Mouse (Mus musculus) heart, postnatal 14 days (tissue): Measurements from ENCODE around the gene Fbxl13. TPM values are rescaled to one million over a fixed set of nuclear protein-coding genes. Genes with fewer than 3 reads are reported as not detected.
A peak's percentile ranks its signal among the peaks of the same experiment; 100 is the strongest.

Experiments used
- DNase-seq, 2 experiments: peaks; one replicate each; pipeline ENCODE4 v3.0.0; 2021 to 2022
- intact Hi-C: fragments of 180-260 bp; cut with DNase I; formaldehyde crosslinking; loops from one replicate; pipeline ENCODE4 v1.15.1; 2025
- total RNA-seq, 2 experiments: library from RNA; stranded (reverse); gene quantifications; 2 replicates each; pipeline ENCODE4 v1.2.3; 2021

Gene Fbxl13
- total RNA-seq, 2 experiments from 2014 or later, result 0.14 to 0.15 TPM

- no peak for DNase-seq
- intact Hi-C loops, result loop anchor here (5.0 kb wide), 1 partner anchor 257 kb away; no protein-coding TSS in a partner anchor
These were observed 116.2 kb downstream of the Fbxl13 start for GRCm38 (mm10) chr5:21529110-21529720.

DNA sequence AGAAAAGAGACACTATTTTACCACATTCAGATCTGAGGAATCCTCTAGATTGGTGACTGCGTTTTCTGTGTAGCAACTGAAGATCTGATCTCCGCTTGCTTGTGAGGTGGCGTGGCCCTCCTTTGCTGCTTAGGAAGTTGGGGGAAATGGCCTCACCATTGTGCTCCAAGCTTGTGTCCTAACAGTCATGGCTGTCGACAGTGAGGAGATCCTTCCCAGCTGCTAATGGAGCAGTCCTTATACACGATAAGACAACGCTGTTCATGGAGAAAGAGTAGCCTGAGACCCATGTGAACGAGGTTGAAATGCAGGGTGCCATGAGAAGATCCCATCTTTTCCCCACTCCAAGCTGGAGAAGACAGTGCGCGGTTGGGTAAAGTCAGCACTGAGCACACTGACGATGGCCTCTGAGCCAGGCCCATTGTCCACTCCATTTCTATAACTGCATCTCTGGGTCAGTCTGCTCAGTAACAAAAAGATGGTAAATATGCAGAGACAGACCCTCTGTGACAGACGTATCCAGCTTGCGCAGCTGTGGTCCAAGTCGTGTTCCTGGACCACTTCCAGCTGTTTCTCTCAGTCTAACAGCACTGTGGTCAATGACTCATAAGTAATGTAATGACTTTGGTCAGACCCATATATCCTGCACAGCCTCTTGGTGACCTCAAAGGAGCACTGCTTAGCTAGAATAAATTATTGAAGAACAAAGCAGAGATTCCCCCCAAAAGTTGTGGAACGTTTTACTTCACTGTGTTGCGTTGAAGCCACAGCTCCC lies 117.2 kb downstream of the Fbxl13 start:
- DNase-seq, result peak; percentile 32 to 51
- intact Hi-C loops, result loop anchor here (5.0 kb wide), 1 partner anchor 256 kb away; no protein-coding TSS in a partner anchor

DNA sequence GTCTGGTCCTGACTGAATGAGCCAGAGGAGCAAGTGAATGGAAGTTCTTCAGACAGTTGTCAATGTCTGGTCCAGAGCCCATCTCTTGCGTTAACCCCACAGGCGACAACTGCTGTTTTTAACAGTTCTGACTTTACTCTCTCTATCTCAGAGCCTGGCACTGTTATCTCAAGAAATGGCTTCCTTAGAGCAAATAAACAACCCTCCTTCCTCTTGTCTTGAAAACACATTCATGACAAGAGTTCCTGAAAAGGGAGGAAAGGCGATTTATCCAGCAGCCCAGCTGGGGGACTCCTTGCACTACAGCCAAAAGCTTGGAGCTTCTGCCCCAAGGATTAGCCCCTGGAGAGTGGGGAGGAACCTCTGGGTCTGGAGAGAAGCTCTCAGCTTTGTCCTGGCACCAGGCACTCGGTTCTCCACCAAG lies 117.9 kb downstream of the Fbxl13 start:
- intact Hi-C loops, result loop anchor here (5.0 kb wide), 1 partner anchor 255 kb away; no protein-coding TSS in a partner anchor
- DNase-seq, result peak; percentile 45 to 56

- intact Hi-C loops, result loop anchor here (5.0 kb wide), 1 partner anchor 255 kb away; no protein-coding TSS in a partner anchor
- DNase-seq, result no peak
These were observed 118.5 kb downstream of the Fbxl13 start for GRCm38 (mm10) chr5:21526835-21527485.

- DNase-seq, result no peak
- intact Hi-C loops, result no loop called here
These were observed 126.3 kb downstream of the Fbxl13 start for GRCm38 (mm10) chr5:21519166-21519565.

GRCm38 (mm10) chr5:21518207-21518606 lies 127.2 kb downstream of the Fbxl13 start:
- intact Hi-C loops, result no loop called here
- DNase-seq, result no peak

GRCm38 (mm10) chr5:21517562-21517961 lies 127.9 kb downstream of the Fbxl13 start:
- DNase-seq, result no peak
- intact Hi-C loops, result no loop called here

GRCm38 (mm10) chr5:21513363-21513762 lies 132.1 kb downstream of the Fbxl13 start:
- intact Hi-C loops, result no loop called here
- no peak for DNase-seq

DNA sequence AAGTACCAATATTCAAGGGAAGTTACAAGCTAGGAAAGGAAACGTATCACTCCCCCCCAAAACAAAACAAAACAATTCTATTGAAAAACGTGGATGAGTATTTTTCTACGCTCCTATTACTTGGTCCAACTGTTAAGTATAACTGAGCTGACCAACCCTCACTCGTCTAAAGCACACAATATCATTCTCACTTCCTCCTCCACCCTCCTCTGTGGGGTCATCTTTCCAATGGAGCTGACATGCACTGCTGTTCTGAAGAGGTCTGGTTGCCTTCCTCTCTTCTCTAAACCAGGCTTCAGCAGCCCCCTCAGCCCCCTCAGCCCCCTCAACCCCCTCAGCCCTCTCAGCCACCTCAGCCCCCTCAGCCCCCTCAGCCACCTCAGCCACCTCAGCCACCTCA lies 135.6 kb downstream of the Fbxl13 start:
- intact Hi-C loops, result no loop called here
- DNase-seq, result no peak

DNA sequence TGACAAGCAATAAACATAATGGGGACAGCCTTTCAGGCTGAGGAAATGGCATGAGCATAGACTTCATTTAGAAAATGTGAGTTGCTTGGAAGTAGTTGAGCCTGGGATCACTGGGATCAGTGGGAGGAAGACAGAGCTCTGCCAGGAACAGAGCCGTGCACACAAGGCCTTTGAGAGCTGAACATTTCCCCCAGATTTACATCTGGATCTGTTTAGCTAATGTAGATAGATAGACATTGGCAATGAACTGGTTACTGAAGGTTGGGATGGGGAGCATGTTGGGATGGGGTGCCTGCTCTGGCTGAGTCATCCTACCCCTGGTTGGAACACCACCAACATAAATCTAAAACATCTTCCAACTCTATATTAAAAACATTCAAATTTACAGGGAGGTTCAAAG lies 138.5 kb downstream of the Fbxl13 start:
- no peak for DNase-seq

GRCm38 (mm10) chr5:21505159-21505558 lies 140.3 kb downstream of the Fbxl13 start:
- intact Hi-C loops, result no loop called here
- DNase-seq, result no peak

More for the DNA sequence above, 138.5 kb downstream of the Fbxl13 start:
- intact Hi-C loops, result no loop called here

- DNase-seq, result no peak
These were observed 142.4 kb downstream of the Fbxl13 start for GRCm38 (mm10) chr5:21502936-21503610.

DNA sequence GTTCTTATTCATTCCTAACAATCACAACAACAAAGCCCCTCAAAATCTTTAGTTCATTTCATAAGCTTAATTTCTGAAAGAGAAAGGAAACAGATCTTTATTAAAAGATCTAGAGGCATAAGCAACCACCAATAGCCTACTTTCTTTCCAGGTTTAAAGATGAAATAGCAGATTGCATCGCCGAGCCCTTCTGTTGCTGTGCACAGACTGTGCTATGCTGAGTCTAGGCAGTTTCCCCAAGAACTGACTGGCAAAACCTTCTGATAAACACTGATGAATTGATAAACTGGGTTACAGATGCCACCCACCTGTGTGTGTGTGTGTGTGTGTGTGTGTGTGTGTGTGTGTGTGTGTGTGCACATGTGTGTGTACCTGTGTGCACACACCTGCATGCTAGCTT lies 144.5 kb downstream of the Fbxl13 start:
- intact Hi-C loops, result no loop called here
- DNase-seq, result no peak

More at GRCm38 (mm10) chr5:21502936-21503610, 142.4 kb downstream of the Fbxl13 start:
- intact Hi-C loops, result no loop called here

GRCm38 (mm10) chr5:21500133-21500532 lies 145.3 kb downstream of the Fbxl13 start:
- no peak for DNase-seq
- intact Hi-C loops, result no loop called here

GRCm38 (mm10) chr5:21498925-21499324 lies 146.5 kb downstream of the Fbxl13 start:
- no peak for DNase-seq
- intact Hi-C loops, result no loop called here

GRCm38 (mm10) chr5:21498490-21498889 lies 146.9 kb downstream of the Fbxl13 start:
- intact Hi-C loops, result no loop called here
- no peak for DNase-seq

GRCm38 (mm10) chr5:21496881-21497280 lies 148.6 kb downstream of the Fbxl13 start:
- DNase-seq, result peak; percentile 15 to 24

GRCm38 (mm10) chr5:21496321-21496720 lies 149.1 kb downstream of the Fbxl13 start:
- peak; percentile 24 to 44 for DNase-seq
- intact Hi-C loops, result no loop called here

More at GRCm38 (mm10) chr5:21496881-21497280, 148.6 kb downstream of the Fbxl13 start:
- intact Hi-C loops, result no loop called here

DNA sequence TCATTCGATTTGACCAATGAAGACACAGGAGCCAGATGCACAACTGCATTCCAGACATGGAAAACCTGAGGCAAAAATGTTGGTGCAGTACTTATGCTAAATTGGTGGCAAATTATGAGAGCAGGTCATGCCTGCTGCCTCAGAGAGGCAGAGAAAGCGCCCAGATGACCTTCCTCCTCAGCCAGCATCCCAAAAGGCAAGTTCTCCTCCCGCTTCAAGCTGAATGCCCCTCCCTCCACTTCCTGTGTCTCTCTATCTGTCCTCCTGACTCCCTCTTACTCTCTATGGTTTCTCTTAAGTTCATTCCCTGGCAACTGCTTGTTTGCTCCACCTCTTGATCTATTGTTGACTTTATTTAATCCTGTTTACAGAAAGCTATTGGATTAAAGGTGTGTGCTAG lies 150.7 kb downstream of the Fbxl13 start:
- intact Hi-C loops, result no loop called here
- no peak for DNase-seq

DNA sequence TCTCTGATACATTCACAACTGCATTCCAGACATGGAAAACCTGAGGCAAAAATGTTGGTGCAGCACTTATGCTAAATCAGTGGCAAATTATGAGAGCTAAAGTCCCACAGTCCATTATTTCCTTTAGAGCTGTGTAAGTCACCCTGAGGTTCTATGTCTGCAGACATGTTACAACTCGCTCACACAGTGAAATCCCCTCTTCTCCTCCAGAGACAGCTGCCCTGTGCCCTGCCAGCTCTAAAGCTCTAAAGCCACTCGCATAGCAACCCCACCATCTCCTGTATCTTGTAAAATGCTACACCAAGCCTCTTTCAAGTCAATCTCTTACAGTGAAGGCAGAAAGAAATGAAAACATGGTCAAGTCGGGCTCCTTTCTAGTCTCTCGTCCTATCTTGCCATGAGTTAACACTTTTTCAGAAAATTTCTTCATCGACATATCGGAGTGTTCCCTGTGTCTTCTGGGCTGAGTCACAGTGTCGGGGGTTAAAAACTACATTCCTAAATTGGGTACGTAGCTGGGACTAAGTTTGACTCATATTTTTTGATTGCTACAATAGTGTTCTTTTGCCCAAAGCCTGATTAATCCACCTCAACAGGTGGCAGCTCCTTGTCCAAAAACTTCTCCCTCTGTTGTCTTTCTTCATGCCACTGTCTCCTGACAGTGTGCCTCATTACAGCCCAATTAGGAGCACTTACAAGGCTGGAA lies 152.0 kb downstream of the Fbxl13 start:
- intact Hi-C loops, result no loop called here

More for the DNA sequence above, 152.0 kb downstream of the Fbxl13 start:
- no peak for DNase-seq
